Mouse (Mus musculus): Measurements from ENCODE around the gene Clip2.

The Clip2 gene

DNA sequence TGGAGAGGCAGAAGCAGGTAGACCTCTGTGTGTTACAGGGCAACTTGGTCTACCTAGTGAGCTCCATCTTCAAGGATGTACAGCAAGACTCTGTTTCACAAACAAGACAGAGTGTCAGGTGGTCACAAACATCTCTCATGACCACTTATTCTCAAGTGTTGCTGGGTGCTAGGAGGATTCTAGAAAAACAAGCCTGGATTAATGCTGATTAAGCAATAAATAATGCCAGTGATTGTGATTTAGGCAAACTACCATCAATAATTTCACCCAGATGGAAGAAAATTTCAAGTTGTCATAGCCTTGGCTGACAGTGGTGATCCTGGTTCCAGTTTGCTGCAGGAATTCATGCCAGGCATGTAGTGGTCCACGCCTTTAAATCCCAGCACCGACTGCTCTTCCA, 12.0 kb upstream of the Clip2 start:
- no peak for DNase-seq (ENCODE audit: low spot score in 2 of 2)

DNA sequence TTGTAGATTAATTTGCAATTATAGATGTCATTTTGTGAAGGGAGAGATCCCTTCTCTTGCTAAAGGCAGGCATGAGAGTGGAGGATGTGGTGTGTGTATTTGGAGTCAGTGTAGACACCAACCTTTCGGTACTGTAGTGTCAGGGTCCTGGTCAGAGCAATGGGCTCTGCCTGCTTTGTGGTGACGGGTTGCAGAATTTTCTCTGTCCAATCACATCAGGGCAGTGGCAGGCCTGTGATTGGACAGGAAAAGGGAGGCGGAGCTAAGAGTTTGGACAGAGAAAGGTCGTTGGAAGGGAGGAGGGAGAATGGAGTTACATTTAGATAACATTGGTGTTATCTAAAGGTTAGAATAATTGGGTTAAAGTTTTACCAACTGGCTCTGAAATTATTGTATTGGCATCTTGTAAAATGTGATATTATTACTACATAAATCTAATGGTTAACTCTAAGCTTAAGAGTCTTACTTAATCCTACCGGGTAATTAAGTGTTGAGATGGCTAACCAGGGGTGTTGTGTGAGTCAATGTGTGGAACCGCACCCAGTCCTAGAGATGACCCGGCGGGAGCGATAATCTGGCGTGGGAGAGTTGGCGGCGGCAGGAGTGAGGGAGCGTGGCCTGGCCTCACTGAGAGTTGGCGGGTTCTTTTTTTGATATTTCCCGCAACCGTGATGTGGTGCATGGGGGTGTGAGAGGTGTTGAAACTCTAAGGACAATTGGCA, 8.4 kb upstream of the Clip2 start:
- DNase-seq (ENCODE audit: low spot score in 2 of 2), result no peak

DNA sequence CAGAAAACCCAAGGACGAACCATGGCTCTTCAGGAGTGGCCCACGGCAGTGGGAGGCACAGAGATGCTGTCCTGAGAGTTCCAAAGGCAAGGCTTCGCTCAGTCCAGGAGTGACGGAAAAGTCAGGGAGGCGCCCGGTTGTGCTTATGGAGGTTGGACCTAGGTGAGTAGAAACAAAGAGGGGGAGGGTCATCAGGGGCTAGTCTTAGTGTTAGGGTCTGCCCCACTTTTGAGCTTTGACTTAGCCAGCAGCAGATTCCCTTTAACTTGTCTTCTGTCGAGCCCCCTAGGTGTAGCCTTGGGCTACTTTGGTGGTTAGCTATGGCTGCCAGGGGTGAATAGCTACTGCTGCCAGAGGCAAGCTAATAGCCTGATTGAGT, 7.8 kb upstream of the Clip2 start, which contains the start of gene Syna:
Syna (minus strand) TSS at position 101 of the 379 bp plus-strand sequence.
- DNase-seq (ENCODE audit: low spot score in 2 of 2), result no peak

DNA sequence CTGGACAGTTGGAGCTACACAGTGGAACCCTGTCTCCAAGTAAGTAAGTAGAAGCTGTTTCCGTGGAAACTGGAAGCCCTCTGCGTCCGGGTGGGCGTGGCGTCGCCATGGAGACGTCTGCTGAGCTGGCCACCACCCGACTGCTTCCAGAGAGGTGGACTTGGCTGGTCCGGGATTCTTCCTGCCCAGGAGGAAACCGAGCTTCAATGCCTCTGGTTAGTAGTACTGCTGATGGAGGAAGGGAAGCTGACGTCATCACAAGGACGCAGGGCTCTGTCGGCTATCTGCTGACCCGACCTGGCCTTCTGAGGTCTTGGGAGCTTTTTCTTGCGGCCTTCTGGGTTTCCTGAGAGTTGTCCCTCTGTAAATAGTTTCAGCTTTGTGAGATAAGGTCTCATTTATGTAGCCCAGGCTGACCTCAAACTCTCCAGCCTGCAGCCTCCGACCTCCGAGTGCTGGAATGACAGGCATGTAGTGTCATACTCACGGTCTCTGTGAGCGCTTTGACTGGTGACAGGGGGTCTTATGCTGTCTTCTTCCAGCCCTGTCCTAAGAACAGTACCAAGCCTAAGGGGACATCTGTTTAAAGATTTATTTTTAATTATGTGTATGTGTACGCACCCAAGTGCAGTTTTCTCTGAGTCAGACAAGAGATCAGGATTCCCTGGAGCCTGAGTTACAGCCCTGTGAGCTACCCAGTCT, 3.4 kb upstream of the Clip2 start:
- DNase-seq (ENCODE audit: low spot score in 2 of 2), result peak; percentile 30 to 32

DNA sequence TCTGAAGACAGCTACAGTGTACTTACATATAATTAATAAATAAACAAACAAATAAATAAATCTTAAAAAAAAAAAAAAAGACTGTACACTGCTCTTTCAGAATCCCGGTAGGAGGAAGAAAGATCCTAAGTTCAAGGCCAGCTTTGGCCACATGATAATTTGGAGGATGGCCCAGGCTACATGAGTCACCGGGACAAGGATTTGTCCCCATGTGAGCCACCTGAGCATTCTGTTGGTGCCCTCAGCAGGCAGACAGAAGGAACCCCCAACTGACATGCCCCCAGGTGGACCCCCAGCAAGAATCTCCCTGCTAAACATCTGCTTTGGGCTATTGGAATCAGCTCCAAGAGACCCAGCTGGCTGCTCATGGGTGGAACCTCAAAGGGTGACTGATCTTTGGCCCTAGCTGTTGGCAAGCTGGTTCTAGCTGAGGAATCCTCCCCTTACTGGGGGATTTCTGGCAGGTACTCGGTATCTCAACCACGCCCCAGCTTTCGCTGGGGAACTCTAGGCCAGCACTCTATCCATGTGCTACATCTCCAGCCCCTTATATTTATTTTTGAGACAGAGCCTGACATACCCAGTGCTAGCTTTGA, 1.8 kb upstream of the Clip2 start:
- no peak for DNase-seq (ENCODE audit: low spot score in 2 of 2)

DNA sequence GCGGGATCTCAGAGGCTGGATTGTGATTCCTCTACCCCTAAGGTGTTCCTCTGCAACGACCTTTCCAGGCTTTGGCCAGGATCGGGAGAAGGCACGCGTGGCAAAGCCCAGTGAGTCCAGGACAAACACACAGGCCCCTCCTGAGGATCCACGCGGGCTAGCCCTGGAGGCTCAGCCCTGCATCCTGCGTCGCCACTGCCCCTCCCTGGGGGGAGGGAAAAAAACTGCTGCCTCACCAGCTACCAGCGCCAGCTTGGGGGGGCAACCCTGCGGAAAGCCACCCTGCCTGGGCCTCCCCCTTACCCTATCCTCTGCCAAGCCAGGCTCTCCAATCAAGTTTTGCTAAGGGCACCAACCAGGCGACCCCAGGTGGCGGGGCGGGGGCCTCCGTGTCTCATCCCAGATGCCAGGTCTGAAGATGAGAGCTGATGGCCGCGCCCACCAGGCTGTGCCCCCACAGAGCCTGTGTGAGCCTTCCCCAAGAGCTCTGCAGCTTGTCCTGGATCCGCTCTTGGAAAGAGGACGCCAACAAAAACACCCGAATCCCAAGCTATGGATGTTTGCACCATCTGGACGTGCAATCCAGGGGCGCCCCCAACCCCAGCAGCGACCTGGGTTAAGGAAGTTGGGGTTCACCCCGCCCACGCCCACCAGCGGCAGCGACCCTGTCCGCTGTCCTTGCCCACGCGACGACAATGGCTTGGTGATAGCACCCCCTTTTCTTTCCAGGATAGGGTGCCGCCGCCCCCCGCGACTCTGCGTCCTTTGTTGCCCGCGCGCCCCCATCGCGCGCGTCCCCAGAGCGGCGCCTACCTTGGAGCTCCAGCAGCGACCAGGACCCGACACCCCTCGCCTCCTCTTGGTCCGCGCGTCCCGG, 763 bp downstream of the Clip2 start:
- DNase-seq (ENCODE audit: low spot score in 2 of 2), result no peak

DNA sequence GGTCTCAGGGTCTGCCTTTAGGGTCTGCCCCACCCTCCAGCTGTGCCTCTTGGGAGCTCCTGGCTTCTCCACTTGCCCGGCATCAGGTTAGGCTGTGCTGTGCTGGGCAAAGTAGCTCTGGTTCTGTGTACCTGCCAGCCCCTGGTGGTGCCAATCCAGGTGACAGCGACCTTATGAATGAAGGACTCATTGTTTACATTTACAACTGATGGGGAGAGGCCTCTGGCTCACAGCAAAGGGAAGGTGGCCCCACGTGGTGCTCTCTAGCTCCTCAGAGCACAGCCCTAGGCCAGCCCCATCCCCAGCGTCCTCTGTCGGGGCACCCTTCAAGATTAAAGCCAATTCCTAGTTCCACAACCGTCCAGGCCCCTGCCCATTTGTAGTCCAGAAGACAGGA, 1.4 kb downstream of the Clip2 start:
- DNase-seq (ENCODE audit: low spot score in 2 of 2), result peak in 1 of 2 experiments; percentile 2

DNA sequence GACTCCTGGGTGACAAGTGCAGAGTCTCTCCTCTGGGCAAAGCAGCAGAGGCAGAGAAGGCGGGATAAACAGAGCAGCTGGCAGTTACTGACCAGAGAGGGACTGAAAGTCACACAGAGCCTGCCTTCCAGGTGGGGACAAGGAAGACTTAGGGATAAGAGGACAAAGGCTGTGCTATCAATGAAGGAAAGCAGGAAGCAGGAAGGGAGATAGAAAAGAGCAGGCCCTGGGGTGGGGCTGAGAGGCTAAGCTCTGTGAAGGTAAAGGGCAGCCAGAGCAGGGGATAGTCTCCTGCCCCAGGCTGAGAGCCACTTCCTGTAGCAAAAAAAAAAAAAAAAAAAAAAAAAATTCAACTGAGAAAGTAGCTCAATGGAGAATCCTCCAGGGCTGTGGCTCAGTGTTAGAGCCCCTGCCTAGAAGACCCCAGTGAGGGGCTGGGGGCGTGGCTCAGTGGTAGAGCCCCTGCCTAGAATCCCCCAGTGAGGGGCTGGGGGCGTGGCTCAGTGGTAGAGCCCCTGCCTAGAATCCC, 2.5 kb downstream of the Clip2 start:
- DNase-seq (ENCODE audit: low spot score in 2 of 2), result peak in 1 of 2 experiments; percentile 1

DNA sequence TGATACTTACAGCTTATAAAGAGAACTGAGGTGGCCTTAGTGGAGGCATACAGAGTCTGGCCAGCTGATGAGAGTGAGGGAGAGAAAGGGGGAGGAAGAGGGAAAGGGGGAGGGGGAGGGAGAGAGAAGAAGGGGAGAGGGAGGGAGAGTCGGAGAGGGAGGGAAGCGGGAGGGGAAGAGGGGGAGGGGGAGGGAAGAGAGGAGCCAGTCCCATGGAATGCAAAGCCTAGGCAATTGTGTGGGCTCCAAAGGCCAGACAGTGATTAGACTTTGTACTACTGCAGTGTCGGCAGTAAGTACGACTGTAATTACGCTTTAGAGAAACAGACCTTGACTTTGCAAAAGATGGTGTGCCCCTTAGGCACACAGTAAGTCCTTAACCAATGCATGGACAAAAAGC, 3.9 kb downstream of the Clip2 start:
- no peak for DNase-seq (ENCODE audit: low spot score in 2 of 2)

DNA sequence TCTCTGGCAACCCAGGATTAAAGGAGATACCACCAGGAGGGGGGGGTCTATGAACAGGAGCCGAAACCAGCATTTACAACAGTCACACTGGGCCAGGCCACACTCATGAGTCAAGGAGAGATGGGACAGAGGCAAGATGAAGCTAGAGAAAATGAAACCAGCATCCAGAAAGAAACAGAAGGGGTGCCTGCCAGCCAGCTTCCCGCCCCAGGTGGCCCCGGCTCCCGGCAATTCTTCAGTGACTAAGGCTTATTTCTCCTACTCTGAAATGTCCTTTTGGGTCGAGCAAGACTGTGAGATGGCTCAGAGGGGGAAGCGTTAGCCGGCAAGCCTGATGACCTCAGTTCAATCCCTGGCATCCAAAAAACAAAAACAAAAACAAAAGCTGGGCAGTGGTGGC, 5.4 kb downstream of the Clip2 start:
- no peak for DNase-seq (ENCODE audit: low spot score in 2 of 2)

DNA sequence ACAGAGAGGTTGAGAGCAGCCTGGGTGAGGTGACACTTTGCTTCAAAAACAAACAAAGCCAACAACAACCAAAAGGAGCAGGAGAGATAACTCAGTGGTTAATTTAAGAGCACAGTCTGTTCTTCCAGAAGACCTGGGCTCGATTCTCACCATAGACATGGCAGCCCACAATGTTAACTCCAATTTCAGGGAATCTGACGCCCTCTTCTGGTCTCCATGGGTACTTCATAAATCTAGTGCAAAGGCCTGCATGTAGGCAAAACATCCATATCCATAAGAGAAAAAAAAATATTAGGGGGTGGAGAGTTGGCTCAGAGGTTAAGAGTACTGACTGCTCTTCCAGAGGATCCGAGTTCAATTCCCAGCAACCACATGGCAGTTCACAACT, 7.0 kb downstream of the Clip2 start:
- DNase-seq (ENCODE audit: low spot score in 2 of 2), result peak in 1 of 2 experiments; percentile 20

DNA sequence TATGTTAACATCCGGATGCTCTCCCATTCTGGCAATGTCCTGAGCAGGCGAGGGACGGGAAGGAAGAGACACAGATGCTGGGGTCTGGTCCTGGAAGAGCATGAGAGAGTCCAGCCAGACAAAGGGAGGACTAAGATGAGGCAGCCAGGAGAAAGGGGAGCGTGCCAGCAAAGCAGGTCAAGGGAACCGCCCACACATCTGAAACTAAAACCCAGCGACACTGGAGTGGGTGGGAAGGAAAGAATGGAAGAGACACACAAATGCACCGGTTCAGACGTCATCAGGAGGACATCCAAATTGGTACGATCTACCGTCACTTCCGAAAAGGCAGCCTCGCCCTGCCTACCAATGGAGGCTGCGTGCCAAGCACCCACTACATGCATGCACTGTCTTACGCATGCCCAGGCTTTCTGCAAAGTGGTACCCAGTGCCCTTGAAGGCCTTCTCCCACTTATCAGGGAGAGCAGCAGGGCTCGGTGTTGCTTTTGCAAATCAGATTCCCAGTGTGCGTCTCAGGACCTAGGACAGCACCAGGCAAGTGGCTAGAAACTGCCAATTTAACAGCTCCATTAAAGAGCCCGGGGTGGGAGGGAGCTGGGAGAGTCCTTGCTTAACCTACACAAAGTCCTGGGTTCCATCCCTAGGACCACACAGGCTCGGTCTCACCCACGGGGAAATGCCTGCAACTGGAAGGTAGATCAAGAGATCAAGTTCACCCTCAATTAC, 7.6 kb downstream of the Clip2 start:
- DNase-seq (ENCODE audit: low spot score in 2 of 2), result no peak

DNA sequence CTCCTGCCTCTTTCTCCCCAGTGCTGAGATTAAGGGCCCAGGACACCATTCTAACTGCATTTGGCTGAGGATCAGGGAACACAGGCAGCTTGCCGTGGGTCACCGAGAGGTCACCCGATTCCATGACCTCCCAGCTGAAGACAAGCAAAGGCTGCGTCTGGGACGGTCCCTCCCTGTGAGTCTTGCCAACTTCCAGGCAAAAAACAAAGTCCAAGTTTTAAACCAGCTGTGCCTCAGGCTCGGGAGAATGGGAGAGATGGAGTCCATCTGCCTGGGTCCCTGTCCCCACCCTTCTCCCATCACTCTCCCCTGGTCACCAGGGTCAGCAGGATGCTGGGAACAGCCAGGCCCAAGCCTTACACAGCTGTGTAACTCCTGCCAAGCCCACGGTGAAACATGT, 10.6 kb downstream of the Clip2 start:
- no peak for DNase-seq (ENCODE audit: low spot score in 2 of 2)

DNA sequence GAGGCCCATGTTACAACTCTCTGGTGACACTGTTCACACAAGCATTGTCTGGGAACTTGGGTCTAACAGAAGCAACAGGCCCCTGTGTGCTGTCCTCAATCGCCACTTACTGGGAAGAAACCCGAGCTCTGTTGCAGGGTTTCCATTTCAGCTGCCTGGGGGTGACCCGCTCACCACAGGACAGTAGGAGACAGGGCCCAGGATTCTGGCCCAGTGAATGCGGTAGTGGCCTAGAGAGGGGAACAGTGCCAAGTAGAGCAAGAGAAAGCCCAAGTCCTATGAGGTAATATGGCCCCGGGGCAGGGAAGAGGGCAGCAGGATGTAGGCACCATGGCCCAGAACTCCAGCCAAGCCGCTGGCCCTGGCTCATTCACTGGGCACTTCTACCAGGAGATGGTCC, 11.4 kb downstream of the Clip2 start:
- DNase-seq (ENCODE audit: low spot score in 2 of 2), result no peak

DNA sequence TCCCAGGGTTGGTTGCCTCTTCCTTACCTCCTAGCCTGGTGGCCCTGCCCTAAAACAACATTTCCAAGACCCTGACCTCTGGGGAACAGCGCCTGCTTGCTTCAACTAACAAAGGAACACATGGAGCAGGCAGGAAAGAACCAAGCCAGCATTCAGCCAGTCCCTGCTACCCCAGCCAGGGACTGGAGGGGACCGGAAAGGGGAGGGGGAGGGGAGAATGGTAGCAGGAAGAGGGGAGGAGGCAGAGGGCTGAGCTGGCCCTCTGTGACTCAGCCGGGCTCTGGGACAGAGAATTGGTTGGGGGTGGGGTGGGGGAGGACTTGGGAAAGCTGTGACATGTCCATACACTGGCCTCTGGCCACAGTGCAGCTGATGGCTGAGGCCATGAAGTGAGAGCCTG, 12.3 kb downstream of the Clip2 start:
- DNase-seq (ENCODE audit: low spot score in 2 of 2), result peak in 1 of 2 experiments; percentile 7

DNA sequence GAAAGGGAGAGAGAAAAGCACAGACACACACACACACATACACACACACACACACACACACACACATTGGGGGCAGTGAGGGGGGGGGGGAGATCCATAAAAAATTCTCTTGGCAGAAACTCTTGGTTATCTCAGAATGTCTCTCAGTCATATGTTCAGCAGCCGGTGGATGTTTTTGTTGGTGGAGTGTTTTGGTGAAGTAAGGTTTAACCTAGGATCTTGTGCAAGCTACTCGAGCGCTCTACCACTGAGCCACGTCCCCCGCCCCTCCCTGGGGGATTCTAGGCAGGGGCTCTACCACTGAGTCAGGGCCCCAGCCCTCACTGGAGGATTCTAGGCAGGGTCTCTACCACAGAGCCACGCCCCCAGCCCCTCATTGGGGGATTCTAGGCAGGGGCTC, 16.2 kb downstream of the Clip2 start:
- DNase-seq (ENCODE audit: low spot score in 2 of 2), result no peak

DNA sequence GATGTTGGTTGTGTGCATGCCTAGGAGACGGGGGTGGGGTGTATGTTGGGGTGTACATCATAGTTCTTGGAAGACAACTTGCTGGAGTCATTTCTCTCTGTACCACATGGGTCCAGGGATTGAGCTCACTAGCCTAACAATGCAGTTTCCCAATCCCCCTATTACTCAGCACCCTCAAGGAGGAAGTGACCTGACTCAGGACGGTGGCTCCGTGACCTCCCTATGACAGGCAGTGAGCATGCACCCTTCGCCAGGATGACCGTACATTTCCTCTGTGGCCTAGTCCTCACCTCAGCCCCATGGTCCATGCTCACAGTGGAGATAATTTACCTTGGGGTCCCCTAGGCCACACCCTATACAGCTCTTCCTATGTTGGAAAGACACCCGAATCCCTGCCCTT, 19.8 kb downstream of the Clip2 start:
- DNase-seq (ENCODE audit: low spot score in 2 of 2), result no peak

DNA sequence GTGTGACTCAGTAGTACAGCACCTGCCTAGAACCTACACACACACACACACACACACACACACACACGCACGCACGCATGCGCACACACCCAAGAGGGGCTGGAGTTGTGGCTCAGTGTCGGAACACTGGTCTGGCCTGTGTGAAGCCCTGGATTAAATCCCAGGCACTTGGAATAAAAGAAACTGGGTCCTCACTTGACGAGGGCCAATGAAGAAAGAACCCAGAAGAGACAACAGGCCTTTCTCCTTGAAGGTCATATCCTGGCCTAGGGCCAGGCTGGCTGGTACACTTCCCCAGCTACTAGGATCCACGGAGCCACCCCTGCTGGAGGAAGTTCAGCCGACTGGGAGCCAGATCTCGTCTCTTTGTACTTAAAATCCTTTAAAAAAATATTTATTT, 20.6 kb downstream of the Clip2 start:
- no peak for DNase-seq (ENCODE audit: low spot score in 2 of 2)

DNA sequence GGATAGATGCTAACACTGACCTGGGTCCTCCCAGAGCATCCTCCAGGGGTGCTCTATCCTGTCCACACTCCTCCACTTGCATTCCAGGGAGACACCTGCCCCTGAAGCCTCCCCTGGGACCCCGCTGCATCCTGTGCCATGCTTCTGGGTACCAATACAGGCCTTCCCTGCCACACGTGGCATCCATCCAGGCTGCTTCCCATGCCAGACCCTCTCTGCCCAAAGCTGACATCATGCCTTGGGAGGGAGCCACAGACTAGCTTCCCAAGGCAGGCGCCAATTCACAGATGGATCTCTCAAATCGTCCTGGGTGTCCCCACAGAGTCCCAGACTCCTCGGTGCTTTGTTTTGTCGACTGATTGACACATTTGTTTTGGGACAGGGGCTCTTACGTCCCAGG, 21.4 kb downstream of the Clip2 start:
- no peak for DNase-seq (ENCODE audit: low spot score in 2 of 2)

DNA sequence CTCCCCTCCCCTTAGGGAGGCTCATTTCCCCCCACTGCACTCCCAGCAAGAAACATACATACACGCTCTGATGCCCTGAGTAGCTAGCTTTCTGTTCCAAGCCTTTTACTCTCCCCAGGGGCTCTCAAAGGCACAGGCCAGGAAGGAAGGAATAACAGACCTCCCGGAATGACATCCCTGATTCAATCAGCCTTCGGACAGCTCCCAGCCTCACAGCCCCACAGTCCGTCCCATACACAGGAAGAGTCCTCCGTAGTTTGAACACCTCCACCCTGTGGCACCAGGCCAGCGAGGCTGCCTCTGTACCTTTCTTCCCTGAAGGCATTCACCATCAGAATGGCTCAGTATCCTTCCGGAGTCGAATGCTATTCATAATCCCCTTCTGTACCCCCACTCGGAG, 23.7 kb downstream of the Clip2 start:
- no peak for DNase-seq (ENCODE audit: low spot score in 2 of 2)

DNA sequence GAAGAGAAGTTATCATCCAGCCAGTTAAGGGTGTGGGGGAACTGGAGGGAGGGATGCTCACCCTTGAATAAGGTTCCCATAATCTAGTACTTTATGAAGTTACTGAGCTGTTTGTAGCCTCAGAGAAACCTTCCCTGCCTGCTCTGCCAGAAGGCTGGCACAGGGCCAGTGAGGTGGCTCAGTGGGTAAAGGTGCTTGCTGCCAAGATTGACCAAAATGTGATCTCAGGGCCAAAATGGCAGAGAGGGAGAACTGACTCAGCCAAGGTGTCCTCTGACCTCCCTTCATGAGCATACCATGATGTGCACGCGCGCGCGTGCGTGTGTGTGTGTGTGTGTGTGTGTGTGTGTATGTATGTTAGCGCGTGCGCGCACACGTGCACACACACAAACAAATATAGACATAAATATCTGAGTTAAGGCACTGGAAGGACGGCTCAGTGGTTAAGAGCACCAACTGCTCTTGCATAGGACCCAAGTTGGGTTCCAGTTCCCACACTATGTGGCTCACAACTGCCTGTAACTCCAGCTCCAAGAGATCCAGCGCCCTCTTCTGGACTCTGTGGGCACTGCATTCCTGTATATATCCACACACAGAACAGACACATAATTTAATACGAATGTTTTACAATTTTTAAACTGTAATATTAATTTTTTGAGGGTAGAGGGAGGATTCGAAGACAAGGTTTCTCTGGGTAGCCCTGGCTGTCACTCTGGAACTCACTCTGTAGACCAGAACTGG, 26.1 kb downstream of the Clip2 start:
- no peak for DNase-seq (ENCODE audit: low spot score in 2 of 2)
